Mouse (Mus musculus): Measurements from ENCODE around the gene Macrod2.

DNA sequence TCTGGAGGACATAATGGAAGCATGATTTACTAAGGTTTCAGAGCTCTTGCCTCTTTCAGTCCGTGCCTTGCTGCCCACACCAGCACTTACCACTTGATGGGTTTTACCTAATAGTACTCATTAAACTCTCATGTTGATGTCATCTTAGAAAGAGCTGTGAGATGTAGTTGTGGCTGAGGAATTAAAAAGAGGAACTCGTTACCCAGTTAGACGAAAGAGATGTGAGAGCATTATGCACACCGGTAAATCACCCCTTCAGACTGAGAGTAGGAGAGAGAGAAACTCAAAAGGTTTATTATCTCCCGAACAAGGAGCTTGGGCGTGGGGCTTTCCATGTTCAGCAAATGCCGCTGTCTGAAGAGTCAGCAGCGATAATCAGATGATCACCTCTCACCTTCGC, 458.4 kb downstream of the Macrod2 start:
- TF ChIP-seq CTCF (IDR thresholded peaks at IDR 0.05; ENCODE audit: control insufficient read depth, insufficient read depth, insufficient replicate concordance, low read depth, low read length) (no peak), POLR2A (IDR thresholded peaks at IDR 0.05; ENCODE audit: control insufficient read depth, low read depth, low read length) (no peak)

Measured in testis, adult 2 months (tissue).